Mouse (Mus musculus) hindbrain, embryonic 14.5 days (tissue): ENCODE measurements around the gene Odaph. TPM values are rescaled to one million over a fixed set of nuclear protein-coding genes. Genes with fewer than 3 reads are reported as not detected.
"Not testable (repeated sequence)": the region's sequence is repeated elsewhere in the genome, so short reads cannot be mapped to it uniquely, and the experiment has no call there.

ENCODE experiments used
- ATAC-seq: fragments of 200-750 bp; cut with Nextera tagmentation; 2 replicates; pipeline ENCODE4 v1.8.0; 2017; ENCODE audit warnings: moderate number of reproducible peaks, mild to moderate bottlenecking, moderate TSS enrichment, moderate library complexity; ENCODE audit not compliant: low FRiP score
- DNase-seq: peaks from one replicate; pipeline ENCODE4 v3.0.0-alpha.2; 2015; ENCODE audit warnings: low spot score
- H3K27ac ChIP-seq: fragments of 300-500 bp; sonication (generic); 2 replicates; pipeline ENCODE4 v1.5.1; 2014; ENCODE audit warnings: mild to moderate bottlenecking, moderate library complexity
- H3K27me3 ChIP-seq: fragments of 300-500 bp; sonication (generic); 2 replicates; pipeline ENCODE4 v1.6.1; 2014; ENCODE audit warnings: mild to moderate bottlenecking, low read length, mixed read lengths; ENCODE audit not compliant: control insufficient read depth, insufficient read depth
- H3K36me3 ChIP-seq: fragments of 300-500 bp; sonication (generic); replicated peaks from 2 replicates; pipeline ENCODE4 v1.6.1; 2014; ENCODE audit not compliant: control insufficient read depth, insufficient read depth
- H3K4me1 ChIP-seq: fragments of 300-500 bp; sonication (generic); replicated peaks from 2 replicates; pipeline ENCODE4 v1.6.1; 2014; ENCODE audit warnings: antibody characterized with exemption, low read length, mixed read lengths; ENCODE audit not compliant: control insufficient read depth, insufficient read depth
- H3K4me2 ChIP-seq: fragments of 300-500 bp; sonication (generic); replicated peaks from 2 replicates; pipeline ENCODE4 v1.6.1; 2014; ENCODE audit warnings: mild to moderate bottlenecking, moderate library complexity
- H3K4me3 ChIP-seq: fragments of 300-500 bp; sonication (generic); replicated peaks from 2 replicates; pipeline ENCODE4 v1.5.1; 2014; ENCODE audit warnings: mild to moderate bottlenecking, low read length
- H3K9ac ChIP-seq: fragments of 300-500 bp; sonication (generic); 2 replicates; pipeline ENCODE4 v1.6.1; 2014
- H3K9me3 ChIP-seq: fragments of 300-500 bp; sonication (generic); 2 replicates; pipeline ENCODE4 v1.6.1; 2016; ENCODE audit warnings: low read length; ENCODE audit not compliant: control insufficient read depth
- WGBS: fragments of 180-500 bp; shearing (Covaris S2); extraction: QIAGEN DNeasy Blood & Tissue Kit; methylation state at CpG from one replicate; pipeline ENCODE4 v1.1.7; 2014; 5-methylcytosine and 5-hydroxymethylcytosine counted together
- polyA plus RNA-seq: library from polyadenylated mRNA; unstranded; fragments of >200 nt; fragmentation: Nextera tagmentation; extraction: Ambion mirVana; gene quantifications from 2 replicates; pipeline ENCODE4 v1.2.1, GENCODE M21; 2014

Gene Odaph
- 0.38 TPM in 1 of 2 replicates, not detected in the other for polyA plus RNA-seq

DNA sequence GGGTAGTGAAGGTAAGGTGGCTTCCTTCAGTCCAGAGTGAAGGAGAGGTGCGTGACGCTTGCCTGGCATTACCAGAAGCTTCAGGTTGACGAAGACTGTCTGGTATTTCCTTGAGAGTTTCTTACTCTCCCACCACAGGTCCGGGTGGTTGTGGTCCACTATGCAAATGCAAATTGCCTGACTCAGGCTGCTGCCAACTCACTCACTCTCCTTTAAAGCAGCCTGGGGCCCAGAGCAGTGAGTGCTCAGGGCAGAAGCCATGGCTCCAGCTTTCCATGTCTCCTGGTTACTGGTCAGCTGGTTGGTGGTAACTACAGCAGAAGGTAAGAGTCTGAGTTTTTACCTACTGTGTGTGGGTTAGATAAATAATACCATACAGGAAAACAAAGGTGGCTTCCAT is at the start of gene Odaph:
Gene Odaph, plus strand, starts transcription at position 240 of the 400 bp plus-strand sequence.
- no peak within 1 kb of the TSS for H3K4me2 ChIP-seq
- H3K4me3 ChIP-seq, result no peak within 1 kb of the TSS
- H3K9me3 ChIP-seq, result no peaks in the 10 kb centered on the region
- no peak for ATAC-seq
- H3K9ac ChIP-seq, result no peak within 1 kb of the TSS
- WGBS, result 68% methylated on average over 4 of the region's 4 CpGs
- no peaks in the 10 kb centered on the region for H3K36me3 ChIP-seq
- no peaks in the 10 kb centered on the region for H3K4me1 ChIP-seq
- DNase-seq, result no peak
- H3K27ac ChIP-seq, result no peak within 1 kb of the TSS
- no peaks in the 10 kb centered on the region for H3K27me3 ChIP-seq

DNA sequence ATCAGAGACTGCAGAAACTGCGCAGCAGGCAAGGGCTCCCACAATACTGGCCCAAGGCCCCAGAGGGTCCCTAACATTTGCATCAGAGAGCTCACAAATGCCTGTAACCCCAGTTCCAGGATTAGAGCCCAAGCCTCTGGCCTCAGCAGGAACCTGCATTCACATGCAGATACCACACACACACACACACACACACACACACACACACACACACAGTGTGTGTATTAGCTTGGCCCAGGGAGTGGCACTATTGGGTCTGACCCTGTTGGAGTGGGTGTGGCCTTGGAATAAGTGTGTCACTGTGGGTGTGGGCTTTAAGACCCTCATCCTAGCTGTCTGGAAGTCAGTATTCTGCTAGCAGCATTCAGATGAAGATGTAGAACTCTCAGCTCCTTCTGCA is 41.7 kb upstream of the Odaph start:
- 0 out of 2 replicates have a peak, but pooled peaks have one; percentile 24 for ATAC-seq
- 50% methylated on average over 1 of the region's 1 CpGs for WGBS
- H3K4me2 ChIP-seq, H3K9me3 ChIP-seq, H3K9ac ChIP-seq, H3K27me3 ChIP-seq, DNase-seq, H3K27ac ChIP-seq, H3K4me1 ChIP-seq, H3K4me3 ChIP-seq: not testable (repeated sequence)
- H3K36me3 ChIP-seq, result peaks cover 32% of the 10 kb centered on the region

DNA sequence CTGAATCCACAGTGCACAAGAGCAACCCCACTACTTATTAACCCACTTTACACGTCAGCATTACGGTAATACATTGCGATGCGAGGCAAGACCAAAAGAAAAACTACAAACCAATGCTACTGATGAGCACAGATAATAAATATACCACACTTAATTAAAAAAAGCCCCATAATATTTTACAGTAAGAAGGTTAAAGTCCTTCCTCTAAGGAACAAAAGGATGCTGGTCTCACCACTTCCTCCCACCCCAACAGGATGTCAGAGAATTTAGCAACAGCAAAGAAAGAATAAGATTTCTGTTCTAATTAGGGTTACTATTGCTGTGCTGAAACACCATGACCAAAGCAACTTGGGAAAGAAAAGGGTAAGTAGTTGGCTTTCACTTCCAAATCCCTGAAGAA is 40.3 kb upstream of the Odaph start:
- no peak for DNase-seq
- no peaks in the 10 kb centered on the region for H3K4me1 ChIP-seq
- peaks cover 46% of the 10 kb centered on the region for H3K36me3 ChIP-seq
- WGBS, result 95% methylated on average over 4 of the region's 4 CpGs
- H3K9ac ChIP-seq, result no peak overlapping the region
- no peaks in the 10 kb centered on the region for H3K27me3 ChIP-seq
- no peaks in the 10 kb centered on the region for H3K9me3 ChIP-seq
- no peak for ATAC-seq
- no peak overlapping the region for H3K4me3 ChIP-seq
- H3K4me2 ChIP-seq, result no peak overlapping the region
- H3K27ac ChIP-seq, result no peak overlapping the region

DNA sequence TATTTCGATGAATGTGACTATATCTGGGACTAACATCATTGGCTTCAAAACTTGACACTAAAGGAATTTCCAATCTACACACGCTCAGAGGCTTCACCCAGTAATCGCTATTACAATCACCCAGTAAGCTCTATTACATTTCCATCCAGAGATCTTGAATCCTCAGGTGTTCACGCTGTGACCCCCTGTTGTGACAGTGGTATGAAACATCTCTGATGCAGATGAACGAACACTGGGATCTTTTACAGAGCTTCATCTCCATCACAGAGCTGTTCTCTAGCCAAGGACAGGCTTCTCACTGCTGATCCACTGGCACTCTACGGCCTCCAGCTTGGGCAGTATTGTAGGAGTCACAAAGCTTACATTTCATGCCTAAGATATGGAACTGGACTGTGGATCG is 37.8 kb upstream of the Odaph start:
- Histone ChIP-seq H3K9me3 (no peaks in the 10 kb centered on the region), H3K27me3 (no peaks in the 10 kb centered on the region), H3K36me3 (peaks cover 69% of the 10 kb centered on the region), H3K4me1 (no peaks in the 10 kb centered on the region), H3K9ac (no peak overlapping the region), H3K27ac (no peak overlapping the region), H3K4me3 (no peak overlapping the region), H3K4me2 (no peak overlapping the region)
- DNase-seq (no peak), ATAC-seq (no peak)
- WGBS, result 91% methylated on average over 7 of the region's 7 CpGs

DNA sequence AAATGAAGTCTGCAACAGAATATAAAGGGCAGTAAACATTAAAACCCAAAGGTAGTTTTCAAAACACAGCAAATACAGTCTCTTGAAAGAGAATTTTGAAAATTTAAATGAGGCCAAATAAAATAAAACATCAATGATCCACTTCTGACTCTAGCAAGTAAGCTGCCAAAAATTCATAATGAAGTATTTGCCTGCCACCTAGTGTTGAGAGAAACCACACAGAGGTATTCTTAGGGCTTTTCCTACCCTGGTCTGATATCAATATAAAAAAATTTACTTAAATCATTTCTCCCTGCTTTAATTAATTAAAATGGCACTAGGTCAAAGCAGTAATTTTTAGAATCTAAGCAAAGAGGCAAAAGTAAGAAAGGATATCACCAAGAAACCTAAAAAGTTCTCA is 35.9 kb upstream of the Odaph start:
- Histone ChIP-seq H3K36me3 (peaks cover 78% of the 10 kb centered on the region), H3K27ac (no peak overlapping the region), H3K4me3 (no peak overlapping the region), H3K27me3 (no peaks in the 10 kb centered on the region), H3K4me2 (no peak overlapping the region), H3K9me3 (no peaks in the 10 kb centered on the region), H3K9ac (no peak overlapping the region), H3K4me1 (no peaks in the 10 kb centered on the region)
- ATAC-seq, result 0 out of 2 replicates have a peak, but pooled peaks have one; percentile 59
- peak; percentile 77 for DNase-seq

DNA sequence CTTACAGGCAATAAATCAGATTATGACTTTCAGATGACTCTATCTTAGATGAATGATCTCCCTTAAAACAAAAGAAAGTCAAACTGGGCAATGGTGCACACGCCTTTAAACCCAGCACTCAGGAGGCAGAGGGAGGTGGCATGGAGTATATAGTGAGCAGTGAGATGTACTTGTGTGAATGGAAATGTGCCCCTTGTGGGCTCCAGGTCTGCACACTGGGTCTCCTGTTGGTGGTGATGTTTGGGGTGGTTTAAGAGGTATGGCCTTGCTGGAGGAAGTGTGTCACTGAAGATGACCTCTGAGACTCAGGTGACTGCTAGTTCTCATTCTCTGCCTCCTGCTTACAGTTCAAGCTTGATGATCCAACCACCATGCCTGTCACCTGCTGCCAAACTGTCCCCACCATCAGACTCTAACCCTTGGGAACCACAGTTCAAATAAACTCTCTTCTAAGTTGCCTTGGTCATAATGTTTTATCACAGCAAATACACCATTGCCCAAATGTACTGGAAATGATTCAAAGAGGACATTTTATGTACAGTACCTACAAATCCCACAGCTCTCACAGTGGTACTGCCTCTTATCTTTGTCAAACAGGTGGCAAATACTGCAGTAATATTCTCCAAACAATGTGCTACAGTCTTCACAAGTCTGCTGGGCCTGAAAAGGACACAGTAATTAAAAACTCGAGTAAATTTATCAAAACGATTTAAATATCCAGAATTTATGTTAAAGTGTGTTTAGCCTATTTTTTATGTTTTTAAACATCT is 30.1 kb upstream of the Odaph start:
- DNase-seq (no peak), ATAC-seq (no peak)
- Histone ChIP-seq H3K27me3 (no peaks in the 10 kb centered on the region), H3K4me2 (no peak overlapping the region), H3K4me1 (peaks cover 21% of the 10 kb centered on the region), H3K27ac (no peak overlapping the region), H3K9me3 (no peaks in the 10 kb centered on the region), H3K4me3 (no peak overlapping the region), H3K36me3 (peaks cover 48% of the 10 kb centered on the region), H3K9ac (no peak overlapping the region)
- 96% methylated on average over 3 of the region's 3 CpGs for WGBS

DNA sequence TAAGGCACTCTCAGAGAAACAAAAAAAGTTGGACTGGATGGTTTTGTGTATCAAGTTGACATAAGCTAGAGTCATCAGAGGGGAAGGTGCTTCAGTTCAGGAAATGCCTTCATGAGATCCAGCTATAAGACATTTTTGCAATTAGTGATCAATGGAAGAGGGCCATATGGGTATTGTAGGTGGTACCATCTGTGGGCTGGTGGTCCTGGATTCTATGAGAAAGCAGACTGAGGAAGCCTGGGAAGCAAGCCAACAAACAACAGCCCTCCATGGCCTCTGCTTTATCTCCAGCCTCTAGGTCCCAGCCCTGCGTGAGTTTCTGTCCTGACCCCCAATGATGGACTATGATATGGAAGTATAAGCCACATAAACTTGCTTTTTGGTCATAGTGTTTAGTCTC is 28.2 kb upstream of the Odaph start:
- Histone ChIP-seq H3K4me1 (peaks cover 27% of the 10 kb centered on the region), H3K9ac (no peak overlapping the region), H3K27ac (no peak overlapping the region), H3K4me3 (no peak overlapping the region), H3K4me2 (no peak overlapping the region), H3K36me3 (peaks cover 30% of the 10 kb centered on the region), H3K9me3 (no peaks in the 10 kb centered on the region), H3K27me3 (no peaks in the 10 kb centered on the region)
- no peak for DNase-seq
- WGBS, result 83% methylated on average over 1 of the region's 1 CpGs
- ATAC-seq, result no peak

DNA sequence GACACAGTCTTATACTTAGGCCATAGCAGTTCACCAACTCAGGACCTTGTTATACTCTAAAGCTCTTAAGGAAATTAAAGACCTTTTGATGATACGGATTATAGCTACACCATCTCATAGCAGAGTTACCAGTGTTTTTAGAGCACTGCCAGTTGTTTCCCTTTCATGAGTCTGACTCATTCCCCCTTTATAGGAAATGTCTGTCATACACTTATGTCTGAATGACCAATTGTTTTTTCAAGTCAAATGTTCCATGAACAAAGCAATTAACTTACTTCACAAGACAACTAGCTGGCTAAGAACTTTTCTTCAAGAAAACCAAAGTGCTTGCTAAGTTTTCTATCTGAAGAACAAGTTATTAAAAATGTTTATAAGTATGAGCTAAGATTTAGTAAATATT is 27.3 kb upstream of the Odaph start:
- no peaks in the 10 kb centered on the region for H3K27me3 ChIP-seq
- no peak overlapping the region for H3K4me3 ChIP-seq
- H3K36me3 ChIP-seq, result peaks cover 23% of the 10 kb centered on the region
- no peak overlapping the region for H3K4me2 ChIP-seq
- no peak overlapping the region for H3K27ac ChIP-seq
- no peak overlapping the region for H3K9ac ChIP-seq
- 88% methylated on average over 1 of the region's 1 CpGs for WGBS
- no peak for DNase-seq
- no peak for ATAC-seq
- H3K4me1 ChIP-seq, result peaks cover 27% of the 10 kb centered on the region
- no peaks in the 10 kb centered on the region for H3K9me3 ChIP-seq

DNA sequence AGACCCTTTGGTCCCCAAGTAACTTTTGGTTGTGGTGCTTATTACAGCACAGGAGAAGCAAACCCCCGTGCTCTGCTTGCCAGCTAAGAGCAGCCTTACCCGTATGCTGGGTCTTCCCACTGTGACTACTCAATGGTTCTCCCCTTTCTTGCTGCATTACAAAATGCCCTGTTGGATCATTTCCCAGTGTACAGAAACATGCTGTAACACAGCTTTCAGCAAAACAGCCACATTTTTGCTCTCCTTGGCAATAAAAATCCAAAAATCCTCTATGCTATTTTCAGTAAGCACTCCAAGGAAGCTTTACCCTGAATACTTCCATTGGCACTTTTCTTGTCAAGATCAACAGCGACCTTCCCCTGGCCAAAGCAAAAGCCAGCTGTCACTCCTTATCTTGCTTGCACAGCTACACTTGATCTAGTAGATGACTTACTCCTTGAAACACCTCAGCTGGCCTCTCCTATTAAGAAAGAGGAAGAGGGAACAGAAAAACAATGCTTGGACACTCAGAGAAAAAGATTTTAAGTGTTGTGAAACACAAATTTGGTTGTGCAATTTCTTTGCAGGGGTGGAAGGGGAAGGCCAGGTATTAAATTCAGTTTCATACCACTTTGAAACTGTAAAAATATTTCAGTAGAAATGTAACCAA is 26.5 kb upstream of the Odaph start:
- Histone ChIP-seq H3K4me1 (peaks cover 27% of the 10 kb centered on the region), H3K9me3 (no peaks in the 10 kb centered on the region), H3K9ac (0 out of 2 replicates have a peak overlapping the region, but pooled peaks have one; percentile 75), H3K36me3 (peaks cover 18% of the 10 kb centered on the region), H3K4me2 (peak overlapping the region; percentile 65), H3K27me3 (no peaks in the 10 kb centered on the region), H3K27ac (no peak overlapping the region), H3K4me3 (no peak overlapping the region)
- ATAC-seq (no peak), DNase-seq (no peak)
- WGBS, result 69% methylated on average over 3 of the region's 3 CpGs
